Mouse (Mus musculus) heart, adult 9 months (tissue): ENCODE data around the gene Myd88.
"Not testable (repeated sequence)": the region's sequence is repeated elsewhere in the genome, so short reads cannot be mapped to it uniquely, and the experiment has no call there.

Source experiments
- DNase-seq, 2 experiments: peaks; one replicate each; pipeline ENCODE4 v3.0.0; 2022; ENCODE audit warnings: low spot score in 2 of 2

Myd88 gene

DNA sequence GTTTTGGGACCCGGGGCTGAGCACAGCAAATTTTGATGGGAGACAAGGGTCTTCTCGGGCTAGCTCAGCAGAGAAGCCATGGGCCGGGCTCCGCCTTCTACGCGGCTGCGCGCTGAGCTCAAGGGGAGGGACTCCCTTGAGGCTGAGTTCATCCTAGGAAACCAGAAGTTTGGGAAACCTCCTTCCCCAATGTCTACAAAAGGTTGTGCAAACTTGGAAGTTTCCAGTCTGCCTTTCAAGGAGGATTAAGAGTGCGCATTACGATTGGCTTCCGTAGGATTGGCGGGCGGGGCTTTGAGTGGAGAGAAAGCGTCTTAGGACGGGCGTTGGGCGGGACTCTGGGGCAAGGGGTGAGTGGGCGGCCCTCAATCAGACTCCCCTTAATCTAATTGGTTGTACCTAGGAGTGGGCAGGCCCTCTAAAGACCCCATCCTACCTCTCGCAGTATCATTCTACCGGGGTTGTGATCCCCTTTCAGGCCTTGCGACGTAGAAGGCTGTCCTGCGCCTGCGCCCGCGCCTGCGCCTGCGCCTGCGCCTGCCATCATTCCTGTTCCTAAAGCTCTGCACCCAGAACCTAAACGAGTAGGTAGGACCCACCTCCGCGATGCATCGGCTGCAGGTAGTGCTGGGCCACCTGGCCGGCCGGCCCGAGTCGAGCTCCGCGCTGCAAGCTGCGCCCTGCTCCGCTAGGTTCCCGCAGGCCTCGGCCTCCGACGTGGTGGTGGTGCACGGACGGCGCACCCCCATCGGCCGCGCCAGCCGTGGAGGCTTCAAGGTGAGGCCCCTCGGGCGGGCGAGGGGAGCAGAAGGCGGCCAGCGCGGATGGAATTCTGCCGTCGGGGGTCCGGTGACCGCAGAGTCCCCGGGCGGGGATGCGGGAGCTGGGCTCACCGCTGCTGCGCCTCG is at the start of gene Myd88:
Myd88 (minus strand) TSS at position 503 of the 908 bp plus-strand sequence.
- DNase-seq = peak; percentile 98 to 99

GRCm38 (mm10) chr9:119390214-119390613 is 49.0 kb upstream of the Myd88 start:
- no peak for DNase-seq

DNA sequence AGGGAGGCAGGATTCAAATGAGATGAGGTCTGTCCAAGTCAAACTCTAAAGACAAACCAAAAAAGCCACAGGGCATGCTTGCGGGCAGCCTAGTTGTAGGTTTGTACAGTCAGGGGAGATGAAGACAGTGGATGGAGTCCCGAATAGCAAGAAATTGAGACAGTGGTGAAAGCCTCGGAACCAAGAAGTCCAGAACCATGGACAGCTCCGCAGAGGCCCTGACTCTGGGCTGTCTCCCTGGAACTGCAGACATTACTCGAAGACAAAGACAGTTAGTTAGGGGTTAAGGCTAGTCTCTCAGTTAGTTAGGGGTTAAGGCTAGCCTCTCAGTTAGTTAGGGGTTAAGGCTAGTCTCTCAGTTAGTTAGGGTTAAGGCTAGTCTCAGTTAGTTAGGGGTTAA is 47.7 kb upstream of the Myd88 start:
- no peak for DNase-seq

- DNase-seq = no peak
Measured at GRCm38 (mm10) chr9:119382603-119383002, 41.4 kb upstream of the Myd88 start.

DNA sequence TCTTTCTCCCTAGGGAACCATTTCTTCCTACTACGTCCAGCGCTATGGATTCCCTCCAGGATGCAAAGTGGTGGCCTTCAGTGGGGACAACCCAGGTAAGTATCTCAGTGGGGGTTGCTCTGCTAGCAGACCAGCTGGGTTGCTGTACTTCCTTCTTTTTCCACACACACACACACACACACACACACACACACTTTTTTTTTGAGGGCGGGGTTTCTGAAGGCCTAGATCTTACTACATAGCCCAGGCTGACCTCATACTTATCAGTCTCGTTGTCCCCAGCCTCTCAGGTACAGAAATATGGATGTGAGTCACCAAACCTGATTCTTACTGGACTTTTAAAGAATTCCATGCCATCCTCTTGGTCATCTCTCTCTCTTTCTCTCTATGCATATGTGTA is 37.0 kb upstream of the Myd88 start:
- DNase-seq = no peak

DNA sequence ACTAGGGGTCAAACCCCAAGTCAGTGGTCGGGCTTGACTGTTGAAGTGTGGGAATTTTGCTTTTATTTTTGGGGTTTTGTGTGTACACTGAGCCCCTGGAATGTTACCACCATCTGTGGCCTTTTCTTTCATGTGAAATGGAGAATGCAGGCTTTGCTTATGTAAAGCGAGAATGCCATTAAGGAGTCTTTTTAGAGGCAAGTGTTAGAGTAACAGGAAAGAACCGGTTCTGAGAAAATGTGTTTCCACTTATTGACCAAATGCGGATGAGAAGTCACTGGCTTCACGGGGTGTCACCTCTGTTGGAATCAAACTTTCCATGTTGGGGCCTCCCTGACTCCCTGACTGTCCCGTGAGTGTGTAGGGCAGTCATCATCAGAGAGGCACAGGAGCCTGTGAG is 34.3 kb upstream of the Myd88 start:
- no peak for DNase-seq

- DNase-seq = no peak
Measured at GRCm38 (mm10) chr9:119375008-119375407, 33.8 kb upstream of the Myd88 start.

GRCm38 (mm10) chr9:119371251-119371650 is 30.0 kb upstream of the Myd88 start:
- no peak for DNase-seq

DNA sequence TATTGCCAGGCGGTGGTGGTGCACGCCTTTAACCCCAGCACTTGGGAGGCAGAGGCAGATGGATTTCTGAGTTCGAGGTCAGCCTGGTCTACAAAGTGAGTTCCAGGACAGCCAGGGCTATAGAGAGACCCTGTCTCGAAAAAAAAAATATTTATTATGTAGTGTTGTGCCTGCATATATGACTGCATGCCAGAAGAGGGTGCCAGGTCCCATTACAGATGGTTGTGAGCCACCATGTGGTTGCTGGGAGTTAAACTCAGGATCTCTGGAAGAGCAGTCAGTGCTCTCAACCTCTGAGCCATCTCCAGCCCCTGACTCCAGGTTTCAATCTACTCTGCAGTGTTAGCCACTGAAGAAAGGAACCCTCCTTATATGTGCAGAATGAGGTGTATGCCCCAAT is 29.6 kb upstream of the Myd88 start:
- not testable (repeated sequence) for DNase-seq

DNA sequence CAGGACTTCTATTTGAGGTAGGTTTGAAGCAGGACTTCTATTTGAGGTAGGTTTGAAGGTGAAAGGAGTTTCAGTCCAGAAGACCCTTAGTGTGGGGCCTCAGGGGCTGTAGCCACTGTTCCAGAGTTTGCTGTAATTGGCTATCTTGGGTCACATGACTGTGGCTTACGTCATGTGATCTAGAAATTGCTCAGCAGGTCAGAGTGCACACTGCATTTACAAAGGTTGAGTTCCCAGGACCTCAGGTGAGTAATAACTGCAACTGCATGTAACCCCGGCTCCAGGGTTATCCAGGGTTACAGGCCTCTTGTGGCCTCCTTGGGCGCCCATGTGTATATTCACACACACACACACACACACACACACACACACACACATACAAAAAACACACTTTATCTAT is 27.2 kb upstream of the Myd88 start:
- no peak for DNase-seq

GRCm38 (mm10) chr9:119365284-119365683 is 24.1 kb upstream of the Myd88 start, which contains the start of gene Slc22a14:
TSS of gene Slc22a14 (minus strand) at chr9:119365553.
- peak in 1 of 2 experiments; percentile 27 for DNase-seq

GRCm38 (mm10) chr9:119363229-119363628 is 22.0 kb upstream of the Myd88 start:
- DNase-seq = no peak

DNA sequence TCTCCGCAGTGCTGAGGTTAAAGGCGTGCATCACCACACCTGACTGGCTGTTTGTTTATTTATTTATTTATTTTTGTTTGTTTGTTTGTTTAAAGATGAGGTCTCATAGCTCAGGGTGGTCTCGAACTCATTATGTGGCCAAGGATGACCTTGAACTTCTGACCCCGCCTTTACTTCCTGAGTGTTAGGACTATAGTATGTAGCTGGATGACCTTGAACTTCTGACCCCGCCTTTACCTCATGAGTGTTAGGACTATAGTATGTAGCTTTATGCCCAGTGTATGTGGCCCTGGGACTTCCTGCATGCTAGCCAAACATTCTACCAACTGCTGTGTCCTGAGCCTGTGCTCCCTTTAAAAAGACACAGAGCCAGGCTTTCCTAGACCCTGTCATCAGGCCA is 20.2 kb upstream of the Myd88 start:
- no peak for DNase-seq

- no peak for DNase-seq
Measured at GRCm38 (mm10) chr9:119358058-119358429, 16.8 kb upstream of the Myd88 start.

DNA sequence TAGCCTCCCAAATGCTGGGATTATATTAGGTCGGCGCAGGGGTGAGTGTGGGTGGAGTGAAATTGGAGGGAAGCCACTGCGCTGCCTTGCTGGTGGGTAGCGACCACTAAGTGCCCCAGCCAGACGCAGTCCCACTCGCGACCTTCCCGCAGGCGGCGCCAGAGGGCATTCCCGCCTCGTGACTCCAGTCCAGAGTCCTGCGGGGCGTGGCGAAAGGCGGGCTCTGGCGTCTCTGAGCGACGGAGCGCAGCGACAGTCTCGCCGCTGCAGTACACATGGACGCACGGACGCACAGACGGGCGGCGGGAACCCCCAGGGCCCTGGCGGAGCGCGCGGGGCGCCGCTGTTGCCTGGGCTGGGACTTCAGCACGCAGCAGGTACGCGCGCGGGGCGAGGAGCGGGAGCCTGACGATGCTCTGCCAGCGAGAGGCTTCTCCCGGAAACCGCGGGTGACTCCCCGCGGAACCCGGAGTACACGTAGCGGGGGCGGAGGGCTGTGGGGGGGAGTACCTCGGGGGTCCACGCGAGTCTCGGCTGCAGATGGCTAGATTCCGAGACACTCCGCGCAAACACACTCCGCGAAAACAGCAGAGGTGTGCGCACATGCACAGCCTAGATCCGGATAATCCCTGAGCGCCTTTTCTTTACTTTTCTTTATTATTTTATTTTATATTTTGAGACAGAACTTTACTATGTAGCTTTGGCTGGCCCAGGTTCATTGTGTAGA is 16.3 kb upstream of the Myd88 start, which contains the start of gene Xylb:
Xylb (plus strand) TSS at position 51 of the 727 bp plus-strand sequence.
- peak; percentile 81 to 90 for DNase-seq

GRCm38 (mm10) chr9:119355943-119356342 is 14.7 kb upstream of the Myd88 start:
- no peak for DNase-seq

DNA sequence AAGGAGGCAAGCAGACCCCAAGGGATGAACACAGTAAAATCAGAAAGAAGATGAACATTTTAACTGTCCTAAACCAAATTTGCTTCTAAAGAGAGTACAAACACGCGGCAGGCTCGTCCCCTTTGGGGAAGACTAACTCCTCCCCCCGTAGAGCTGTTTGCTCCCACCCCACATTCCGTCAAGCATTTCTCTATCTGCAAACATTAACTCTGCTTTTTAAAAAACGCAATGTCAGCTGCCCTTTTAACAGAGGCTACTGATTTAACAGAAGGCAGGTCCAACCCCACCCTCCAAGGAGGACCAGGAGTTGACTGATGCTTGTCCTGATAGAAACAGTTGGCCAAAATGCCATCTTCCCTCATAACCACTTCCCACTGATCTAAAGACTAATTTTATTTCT is 12.7 kb upstream of the Myd88 start:
- DNase-seq = no peak

GRCm38 (mm10) chr9:119352060-119352459 is 10.8 kb upstream of the Myd88 start:
- peak; percentile 37 to 62 for DNase-seq

- no peak for DNase-seq
Measured at GRCm38 (mm10) chr9:119350947-119351705, 9.9 kb upstream of the Myd88 start.

DNA sequence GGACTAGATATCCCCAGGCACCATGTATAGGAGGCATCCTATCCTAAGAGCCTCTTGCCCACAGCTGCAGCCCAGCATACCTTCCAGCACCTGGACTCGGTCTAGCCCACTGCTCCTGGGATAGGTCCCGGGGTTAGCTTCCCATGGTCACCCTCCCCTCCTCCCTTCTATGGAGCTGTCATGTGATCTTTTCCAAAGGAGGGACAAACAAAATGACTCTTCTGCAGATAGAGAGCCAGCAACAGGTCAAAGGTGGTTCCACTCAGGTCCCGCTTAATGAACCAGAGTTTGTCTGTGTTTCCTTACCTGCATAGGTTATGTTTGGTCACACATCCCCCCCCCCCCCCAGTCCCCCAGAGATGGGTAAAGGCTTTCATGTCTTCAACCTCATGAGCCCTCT is 9.3 kb upstream of the Myd88 start:
- DNase-seq = no peak

DNA sequence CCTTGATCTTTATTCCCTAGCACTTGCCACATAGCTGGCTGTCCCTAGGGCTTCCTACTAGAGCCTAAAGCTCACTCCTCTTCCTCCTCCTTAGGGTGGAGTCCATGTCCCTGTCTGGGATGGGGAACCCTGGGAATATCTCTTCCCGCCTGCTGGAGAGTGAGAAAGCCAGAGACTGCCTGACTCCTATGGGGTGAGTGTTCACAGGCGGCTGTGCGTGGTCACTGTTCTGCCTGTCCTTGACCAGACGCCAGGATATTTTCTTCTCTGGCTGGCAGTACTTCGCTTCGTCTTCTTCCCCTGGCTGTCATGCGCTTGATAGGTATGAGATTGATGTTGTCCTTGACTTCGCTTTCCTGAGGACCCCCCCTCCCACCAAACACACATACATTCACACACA is 5.2 kb upstream of the Myd88 start:
- DNase-seq = no peak

GRCm38 (mm10) chr9:119342728-119343127 is 1.5 kb upstream of the Myd88 start:
- no peak for DNase-seq
